Mouse (Mus musculus) liver, embryonic 16.5 days (tissue): Measurements from ENCODE around the gene Dbnl. TPM values are rescaled to one million over a fixed set of nuclear protein-coding genes. Genes with fewer than 3 reads are reported as not detected.
A peak's percentile ranks its signal among the peaks of the same experiment; 100 is the strongest.

ENCODE experiments used
- ATAC-seq: fragments of 200-750 bp; cut with Nextera tagmentation; 2 replicates; pipeline ENCODE4 v1.8.0; 2017; ENCODE audit warnings: low read depth, mild to moderate bottlenecking, moderate number of reproducible peaks, moderate library complexity
- H3K27ac ChIP-seq: fragments of 300-500 bp; sonication (generic); 2 replicates; pipeline ENCODE4 v1.5.1; 2014; ENCODE audit warnings: mild to moderate bottlenecking, low read length
- H3K27me3 ChIP-seq: fragments of 300-500 bp; sonication (generic); 2 replicates; pipeline ENCODE4 v1.6.1; 2014; ENCODE audit warnings: low read depth, low read length, mixed read lengths; ENCODE audit not compliant: control insufficient read depth, insufficient read depth
- H3K36me3 ChIP-seq: fragments of 300-500 bp; sonication (generic); 2 replicates; pipeline ENCODE4 v1.6.1; 2014; ENCODE audit warnings: mild to moderate bottlenecking; ENCODE audit not compliant: control insufficient read depth, insufficient read depth
- H3K4me1 ChIP-seq: fragments of 300-500 bp; sonication (generic); 2 replicates; pipeline ENCODE4 v1.6.1; 2014; ENCODE audit warnings: low read depth, low read length, mixed read lengths; ENCODE audit not compliant: control insufficient read depth
- H3K4me2 ChIP-seq: fragments of 300-500 bp; sonication (generic); 2 replicates; pipeline ENCODE4 v1.6.1; 2014; ENCODE audit warnings: low read depth, low read length, mixed read lengths
- H3K4me3 ChIP-seq: fragments of 300-500 bp; sonication (generic); 2 replicates; pipeline ENCODE4 v1.5.1; 2014; ENCODE audit warnings: low read depth, mild to moderate bottlenecking, low read length
- H3K9ac ChIP-seq: fragments of 300-500 bp; sonication (generic); 2 replicates; pipeline ENCODE4 v1.6.1; 2014; ENCODE audit warnings: low read depth, low read length
- H3K9me3 ChIP-seq: fragments of 300-500 bp; sonication (generic); replicated peaks from 2 replicates; pipeline ENCODE4 v1.6.1; 2016; ENCODE audit warnings: low read length; ENCODE audit not compliant: control insufficient read depth
- WGBS: fragments of 180-500 bp; shearing (Covaris S2); extraction: QIAGEN DNeasy Blood & Tissue Kit; methylation state at CpG from one replicate; pipeline ENCODE4 v1.1.7; 2014; ENCODE audit not compliant: insufficient replicate concordance; 5-methylcytosine and 5-hydroxymethylcytosine counted together
- polyA plus RNA-seq: library from polyadenylated mRNA; unstranded; fragments of >200 nt; fragmentation: Nextera tagmentation; extraction: Ambion mirVana; gene quantifications from 2 replicates; pipeline ENCODE4 v1.2.1, GENCODE M21; 2015

The Dbnl gene
- polyA plus RNA-seq, 1 experiment from 2014 or later = 43.9 TPM

DNA sequence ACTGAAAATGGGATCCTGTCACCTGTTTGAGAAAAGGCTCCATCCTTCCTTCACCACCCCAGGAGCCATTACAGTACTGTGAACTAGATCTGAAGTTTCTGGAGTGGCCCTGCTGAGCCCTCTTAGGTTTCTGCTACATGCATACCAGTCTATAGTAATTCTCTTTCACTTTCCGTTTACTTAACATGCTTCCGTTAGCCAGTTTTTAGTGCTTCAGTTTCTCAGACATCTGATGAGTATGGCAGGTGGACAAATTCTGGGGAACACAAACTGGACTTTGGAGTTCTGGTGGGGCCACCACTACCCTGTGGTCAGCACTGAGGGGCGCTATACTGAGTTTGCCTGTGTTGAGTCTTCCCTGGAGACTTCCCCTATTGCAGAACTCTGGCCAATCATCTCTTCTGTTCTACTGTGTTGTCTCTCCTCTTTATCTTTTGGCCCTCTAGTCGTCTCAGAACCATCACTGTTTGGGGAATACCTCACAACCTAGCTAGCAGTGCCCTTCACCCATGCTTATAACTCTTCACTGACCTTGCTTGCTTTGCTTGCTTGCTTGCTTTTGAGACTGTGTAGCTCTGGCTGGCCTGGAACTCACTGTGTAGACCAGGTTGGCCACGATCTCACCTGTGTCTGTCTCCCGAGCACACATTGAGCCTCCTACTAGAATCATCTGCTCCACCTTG is 924 bp downstream of the Dbnl start:
- H3K4me3 ChIP-seq = peak overlapping the region; percentile 75
- no peaks in the 10 kb centered on the region for H3K27me3 ChIP-seq
- 26% methylated on average over 6 of the region's 6 CpGs for WGBS
- no peak for ATAC-seq
- H3K4me2 ChIP-seq = peak overlapping the region; percentile 85
- H3K4me1 ChIP-seq = peaks cover 23% of the 10 kb centered on the region
- H3K9ac ChIP-seq = peak overlapping the region; percentile 72
- H3K9me3 ChIP-seq = no peaks in the 10 kb centered on the region
- H3K27ac ChIP-seq = peak overlapping the region; percentile 97
- H3K36me3 ChIP-seq = peaks cover 4% of the 10 kb centered on the region; the same call in 1 of the 2 replicates

GRCm38 (mm10) chr11:5789754-5790333 is 1.6 kb downstream of the Dbnl start:
- H3K4me1 ChIP-seq = peaks cover 23% of the 10 kb centered on the region
- WGBS = 43% methylated on average over 3 of the region's 3 CpGs
- H3K9ac ChIP-seq = peak overlapping the region; percentile 72

GRCm38 (mm10) chr11:5790431-5790830 is 2.1 kb downstream of the Dbnl start:
- 83% methylated on average over 1 of the region's 1 CpGs for WGBS
- Histone ChIP-seq H3K4me1 (peaks cover 23% of the 10 kb centered on the region), H3K27ac (no peak overlapping the region), H3K9me3 (no peaks in the 10 kb centered on the region), H3K4me3 (no peak overlapping the region), H3K4me2 (no peak overlapping the region), H3K36me3 (peaks cover 4% of the 10 kb centered on the region), H3K9ac (no peak overlapping the region), H3K27me3 (no peaks in the 10 kb centered on the region)
- no peak for ATAC-seq

More at GRCm38 (mm10) chr11:5789754-5790333, 1.6 kb downstream of the Dbnl start:
- Histone ChIP-seq H3K4me2 (peak overlapping the region; percentile 85), H3K4me3 (peak overlapping the region; percentile 75), H3K36me3 (peaks cover 4% of the 10 kb centered on the region; the same call in 1 of the 2 replicates), H3K27me3 (no peaks in the 10 kb centered on the region), H3K9me3 (no peaks in the 10 kb centered on the region), H3K27ac (peak overlapping the region; percentile 97)
- ATAC-seq = no peak

DNA sequence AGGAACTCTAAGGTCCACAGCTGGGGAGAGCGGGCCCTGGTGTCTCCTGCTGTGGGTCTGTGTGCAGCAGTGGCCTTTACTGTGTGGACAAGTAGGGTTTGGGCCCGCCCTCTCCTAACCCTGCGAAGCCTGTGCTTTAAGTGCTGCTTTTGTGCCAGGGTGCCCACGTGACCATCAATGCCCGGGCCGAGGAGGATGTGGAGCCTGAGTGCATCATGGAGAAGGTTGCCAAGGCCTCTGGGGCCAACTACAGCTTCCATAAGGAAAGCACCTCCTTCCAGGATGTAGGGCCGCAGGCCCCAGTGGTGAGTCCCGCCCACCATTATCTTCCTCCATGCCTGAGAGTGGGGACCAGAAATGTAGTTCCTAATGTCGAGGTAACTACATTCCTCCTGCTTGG is 7.0 kb downstream of the Dbnl start:
- 81% methylated on average over 9 of the region's 9 CpGs for WGBS
- peaks cover 19% of the 10 kb centered on the region for H3K36me3 ChIP-seq

DNA sequence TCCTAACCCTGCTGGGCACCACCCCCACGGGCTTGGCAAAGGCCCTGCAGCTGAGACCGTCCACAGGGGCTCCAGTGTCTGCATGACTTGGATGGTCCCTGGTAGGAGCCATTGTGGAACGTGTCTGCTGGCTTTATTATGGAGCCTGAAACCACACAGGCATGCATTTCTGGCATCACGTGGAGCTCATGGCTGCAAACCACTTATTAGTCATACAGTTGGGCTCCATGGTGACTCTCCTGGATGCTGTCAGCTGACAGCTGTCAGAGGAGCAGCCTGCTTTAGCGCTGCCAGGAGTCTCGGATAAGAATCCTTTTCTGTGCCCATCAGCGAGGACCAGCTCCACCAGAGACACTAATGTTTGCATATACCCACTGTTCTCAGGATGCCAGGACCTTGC is 7.4 kb downstream of the Dbnl start:
- Histone ChIP-seq H3K4me2 (no peak overlapping the region), H3K9ac (no peak overlapping the region), H3K27ac (no peak overlapping the region), H3K9me3 (no peaks in the 10 kb centered on the region), H3K36me3 (peaks cover 19% of the 10 kb centered on the region), H3K4me1 (no peaks in the 10 kb centered on the region), H3K27me3 (no peaks in the 10 kb centered on the region), H3K4me3 (no peak overlapping the region)
- 78% methylated on average over 7 of the region's 7 CpGs for WGBS
- no peak for ATAC-seq

More for the DNA sequence above, 7.0 kb downstream of the Dbnl start:
- no peak overlapping the region for H3K27ac ChIP-seq
- no peaks in the 10 kb centered on the region for H3K4me1 ChIP-seq
- H3K27me3 ChIP-seq = no peaks in the 10 kb centered on the region
- H3K9me3 ChIP-seq = no peaks in the 10 kb centered on the region
- no peak overlapping the region for H3K4me3 ChIP-seq
- no peak for ATAC-seq
- no peak overlapping the region for H3K9ac ChIP-seq
- H3K4me2 ChIP-seq = no peak overlapping the region

GRCm38 (mm10) chr11:5796939-5797338 is 8.7 kb downstream of the Dbnl start:
- no peaks in the 10 kb centered on the region for H3K27me3 ChIP-seq
- H3K36me3 ChIP-seq = peaks cover 19% of the 10 kb centered on the region
- no peak for ATAC-seq
- no peaks in the 10 kb centered on the region for H3K9me3 ChIP-seq
- no peak overlapping the region for H3K4me2 ChIP-seq
- H3K4me3 ChIP-seq = no peak overlapping the region
- peaks cover under 1% of the 10 kb centered on the region; the same call in 1 of the 2 replicates for H3K4me1 ChIP-seq
- no peak overlapping the region for H3K27ac ChIP-seq
- WGBS = 86% methylated on average over 15 of the region's 15 CpGs
- no peak overlapping the region for H3K9ac ChIP-seq

GRCm38 (mm10) chr11:5797371-5797770 is 9.1 kb downstream of the Dbnl start:
- WGBS = 77% methylated on average over 11 of the region's 11 CpGs
- H3K9ac ChIP-seq = no peak overlapping the region
- no peaks in the 10 kb centered on the region for H3K9me3 ChIP-seq
- no peak overlapping the region for H3K4me3 ChIP-seq
- H3K27ac ChIP-seq = no peak overlapping the region
- peaks cover 19% of the 10 kb centered on the region for H3K36me3 ChIP-seq
- ATAC-seq = no peak
- H3K27me3 ChIP-seq = no peaks in the 10 kb centered on the region
- no peak overlapping the region for H3K4me2 ChIP-seq
- H3K4me1 ChIP-seq = peaks cover 3% of the 10 kb centered on the region; the same call in 1 of the 2 replicates

GRCm38 (mm10) chr11:5797928-5798327 is 9.6 kb downstream of the Dbnl start:
- Histone ChIP-seq H3K27me3 (no peaks in the 10 kb centered on the region), H3K4me2 (no peak overlapping the region), H3K36me3 (peaks cover 19% of the 10 kb centered on the region), H3K9ac (no peak overlapping the region), H3K4me3 (no peak overlapping the region), H3K4me1 (peaks cover 3% of the 10 kb centered on the region; the same call in 1 of the 2 replicates), H3K27ac (no peak overlapping the region), H3K9me3 (no peaks in the 10 kb centered on the region)
- 80% methylated on average over 5 of the region's 5 CpGs for WGBS
- no peak for ATAC-seq
